Mouse (Mus musculus) myocyte (in vitro differentiated cells): ENCODE results near the gene Tmem232. TPM values are rescaled to one million over a fixed set of nuclear protein-coding genes. Genes with fewer than 3 reads are reported as not detected.

ENCODE experiments used
- H3K27me3 ChIP-seq: one replicate; pipeline ENCODE4 v1.6.1; 2011; ENCODE audit not compliant: control insufficient read depth, insufficient read depth, insufficient read length
- H3K36me3 ChIP-seq: one replicate; pipeline ENCODE4 v1.6.1; 2011; ENCODE audit not compliant: control insufficient read depth, insufficient read depth
- H3K4me2 ChIP-seq: one replicate; pipeline ENCODE4 v1.6.1; 2011; ENCODE audit warnings: low read depth, control low read depth
- H3K4me3 ChIP-seq: one replicate; pipeline ENCODE4 v1.5.1; 2011; ENCODE audit warnings: mild to moderate bottlenecking, control low read depth, moderate library complexity
- H3K79me2 ChIP-seq: one replicate; pipeline ENCODE4 v1.6.1; 2011; ENCODE audit not compliant: control insufficient read depth, insufficient read depth
- H3ac ChIP-seq: one replicate; pipeline ENCODE4 v1.6.1; 2011; ENCODE audit not compliant: control insufficient read depth, insufficient read length
- CEBPB ChIP-seq: IDR thresholded peaks from 2 replicates; pipeline ENCODE4 v1.6.1; 2011; ENCODE audit warnings: mild to moderate bottlenecking, moderate library complexity; ENCODE audit not compliant: poor library complexity, insufficient read depth, severe bottlenecking
- E2F4 ChIP-seq: IDR thresholded peaks from one replicate; pipeline ENCODE4 v1.6.1; 2011; ENCODE audit warnings: mild to moderate bottlenecking, control low read depth, moderate library complexity; ENCODE audit not compliant: insufficient read depth
- MAX ChIP-seq: IDR thresholded peaks from one replicate; pipeline ENCODE4 v1.6.1; 2011; ENCODE audit warnings: low read depth, mild to moderate bottlenecking, control low read depth
- MYOD1 ChIP-seq, 3 experiments: IDR thresholded peaks; one replicate each; pipeline ENCODE4 v1.6.1; 2011; ENCODE audit warnings: control low read depth in 2 of 3, low read depth in 2 of 3, mild to moderate bottlenecking in 2 of 3, moderate library complexity in 1 of 3; ENCODE audit not compliant: insufficient read length in 2 of 3, control insufficient read depth in 1 of 3
- MYOG ChIP-seq, 3 experiments: IDR thresholded peaks; one replicate each; pipeline ENCODE4 v1.6.1; 2011; ENCODE audit warnings: control low read depth in 2 of 3, low read depth in 2 of 3, mild to moderate bottlenecking in 2 of 3; ENCODE audit not compliant: insufficient read length in 2 of 3, control insufficient read depth in 1 of 3, insufficient read depth in 1 of 3
- POLR2A ChIP-seq: IDR thresholded peaks from one replicate; pipeline ENCODE4 v1.6.1; 2011; ENCODE audit warnings: low read depth, mild to moderate bottlenecking, control low read depth, moderate library complexity; ENCODE audit not compliant: insufficient read length
- POLR2AphosphoS2 ChIP-seq: IDR thresholded peaks from one replicate; pipeline ENCODE4 v1.6.1; 2011; ENCODE audit warnings: low read depth, control low read depth; ENCODE audit not compliant: insufficient read length
- REST ChIP-seq: IDR thresholded peaks from one replicate; pipeline ENCODE4 v1.6.1; 2011; ENCODE audit warnings: mild to moderate bottlenecking, control low read depth, moderate library complexity; ENCODE audit not compliant: insufficient read depth, insufficient read length
- SRF ChIP-seq: IDR thresholded peaks from one replicate; pipeline ENCODE4 v1.6.1; 2011; ENCODE audit warnings: low read depth; ENCODE audit not compliant: control insufficient read depth, insufficient read length
- TCF12 ChIP-seq: IDR thresholded peaks from one replicate; pipeline ENCODE4 v1.6.1; 2011; ENCODE audit warnings: mild to moderate bottlenecking, control low read depth; ENCODE audit not compliant: poor library complexity, insufficient read depth, severe bottlenecking
- TCF3 ChIP-seq: IDR thresholded peaks from one replicate; pipeline ENCODE4 v1.6.1; 2011; ENCODE audit warnings: low read depth, control low read depth; ENCODE audit not compliant: insufficient read length
- USF1 ChIP-seq: IDR thresholded peaks from one replicate; pipeline ENCODE4 v1.6.1; 2011; ENCODE audit warnings: low read depth, mild to moderate bottlenecking, control low read depth, moderate library complexity
- polyA plus RNA-seq: library from polyadenylated mRNA; unstranded; fragments of >200 nt; fragmentation: generic; extraction: Trizol; gene quantifications from one replicate; pipeline ENCODE4 v1.2.1, GENCODE M21; 2012; ENCODE audit warnings: missing spikeins

The Tmem232 gene
- polyA plus RNA-seq, 1 experiment, result not detected

- Histone ChIP-seq H3K4me3 (no peak overlapping the region), H3K27me3 (peaks cover 12% of the 10 kb centered on the region), H3K4me2 (peak overlapping the region; percentile 31), H3K79me2 (no peaks in the 10 kb centered on the region), H3K36me3 (no peaks in the 10 kb centered on the region), H3ac (no peak overlapping the region)
- TF ChIP-seq USF1, result no peak
- no peak for TF ChIP-seq CEBPB
- no peak for TF ChIP-seq POLR2AphosphoS2
- no peak for TF ChIP-seq MAX
- TF ChIP-seq POLR2A, result no peak
- no peak for TF ChIP-seq TCF12
- TF ChIP-seq MYOG (IDR thresholded peaks at IDR 0.05; ENCODE audit: control insufficient read depth in 1 of 3, insufficient read depth in 1 of 3, insufficient read length in 2 of 3, low read depth in 2 of 3), result no peak
- no peak for TF ChIP-seq E2F4
- no peak for TF ChIP-seq TCF3
- no peak for TF ChIP-seq REST
- no peak for TF ChIP-seq MYOD1 (IDR thresholded peaks at IDR 0.05; ENCODE audit: control insufficient read depth in 1 of 3, insufficient read length in 2 of 3, low read depth in 2 of 3)
- no peak for TF ChIP-seq SRF
Observed at GRCm38 (mm10) chr17:65527529-65527928, 13.1 kb downstream of the Tmem232 start.

DNA sequence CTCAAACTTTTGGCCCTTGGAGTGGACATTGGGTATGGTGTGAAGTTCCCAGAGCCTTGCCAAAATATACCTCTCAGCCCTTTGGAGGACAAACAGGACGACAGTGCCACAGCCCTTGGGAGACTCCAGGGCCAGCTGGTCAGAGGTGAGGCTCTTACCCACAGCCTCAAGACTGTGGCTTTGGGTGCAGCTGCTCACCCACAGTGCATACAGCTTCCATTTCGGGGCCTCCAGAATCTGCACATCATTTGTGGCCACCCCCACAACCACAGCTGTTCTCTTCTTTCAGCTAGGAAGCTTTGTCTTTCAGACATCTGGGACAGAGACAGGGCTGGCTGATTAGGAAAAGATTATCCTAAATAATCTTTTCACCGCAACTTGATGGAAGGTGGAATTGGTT lies 27.1 kb downstream of the Tmem232 start:
- no peaks in the 10 kb centered on the region for H3K79me2 ChIP-seq
- no peaks in the 10 kb centered on the region for H3K27me3 ChIP-seq
- H3K36me3 ChIP-seq, result no peaks in the 10 kb centered on the region
- TF ChIP-seq USF1, result no peak
- peak in 2 of 3 experiments; percentile 93 to 96 for TF ChIP-seq MYOD1 (IDR thresholded peaks at IDR 0.05; ENCODE audit: control insufficient read depth in 1 of 3, insufficient read length in 2 of 3, low read depth in 2 of 3)
- TF ChIP-seq REST, result no peak
- no peak for TF ChIP-seq POLR2AphosphoS2
- no peak for TF ChIP-seq SRF
- peak; percentile 93 to 99 (median 95) for TF ChIP-seq MYOG (IDR thresholded peaks at IDR 0.05; ENCODE audit: control insufficient read depth in 1 of 3, insufficient read depth in 1 of 3, insufficient read length in 2 of 3, low read depth in 2 of 3)
- TF ChIP-seq E2F4, result no peak
- TF ChIP-seq TCF12, result peak; percentile 86
- no peak for TF ChIP-seq CEBPB
- TF ChIP-seq POLR2A, result no peak
- peak; percentile 87 for TF ChIP-seq TCF3
- no peak for TF ChIP-seq MAX
- no peak overlapping the region for H3K4me3 ChIP-seq
- H3K4me2 ChIP-seq, result no peak overlapping the region
- H3ac ChIP-seq, result no peak overlapping the region

GRCm38 (mm10) chr17:65484654-65485053 lies 55.9 kb downstream of the Tmem232 start:
- no peak overlapping the region for H3K4me3 ChIP-seq
- H3K36me3 ChIP-seq, result no peaks in the 10 kb centered on the region
- H3K27me3 ChIP-seq, result peaks cover 8% of the 10 kb centered on the region
- H3ac ChIP-seq, result no peak overlapping the region
- H3K79me2 ChIP-seq, result no peaks in the 10 kb centered on the region
- no peak overlapping the region for H3K4me2 ChIP-seq
- TF ChIP-seq TCF12 (no peak), CEBPB (no peak), MAX (no peak), POLR2AphosphoS2 (no peak), MYOD1 (IDR thresholded peaks at IDR 0.05; ENCODE audit: control insufficient read depth in 1 of 3, insufficient read length in 2 of 3, low read depth in 2 of 3) (no peak), REST (no peak), E2F4 (no peak), TCF3 (no peak), POLR2A (no peak), SRF (no peak), USF1 (no peak), MYOG (IDR thresholded peaks at IDR 0.05; ENCODE audit: control insufficient read depth in 1 of 3, insufficient read depth in 1 of 3, insufficient read length in 2 of 3, low read depth in 2 of 3) (no peak)

DNA sequence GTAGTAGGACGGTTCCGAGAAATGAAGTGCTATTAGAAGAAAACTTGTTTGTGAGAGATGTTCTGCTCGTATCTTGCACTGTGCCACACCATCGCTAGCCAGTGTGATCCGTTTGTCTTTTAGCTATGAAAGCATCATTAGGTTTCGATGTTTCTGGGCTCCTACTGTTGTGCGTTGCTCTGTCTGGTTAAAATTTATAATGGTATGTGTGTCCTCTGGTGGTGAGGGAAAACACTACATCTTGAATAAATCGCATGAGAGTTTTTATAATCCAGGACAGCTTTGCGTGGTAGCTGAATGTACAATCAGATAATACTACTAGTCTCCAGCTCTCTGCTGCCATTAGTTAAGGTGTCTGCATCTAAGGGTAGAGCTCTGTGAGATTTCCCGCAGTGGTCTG lies 63.8 kb downstream of the Tmem232 start:
- peaks cover 12% of the 10 kb centered on the region for H3K27me3 ChIP-seq
- H3K79me2 ChIP-seq, result no peaks in the 10 kb centered on the region
- TF ChIP-seq MYOD1 (IDR thresholded peaks at IDR 0.05; ENCODE audit: control insufficient read depth in 1 of 3, insufficient read length in 2 of 3, low read depth in 2 of 3) (no peak), POLR2AphosphoS2 (no peak), MYOG (IDR thresholded peaks at IDR 0.05; ENCODE audit: control insufficient read depth in 1 of 3, insufficient read depth in 1 of 3, insufficient read length in 2 of 3, low read depth in 2 of 3) (no peak), CEBPB (no peak), TCF12 (no peak), TCF3 (no peak), SRF (no peak), POLR2A (no peak), E2F4 (no peak), REST (no peak), MAX (no peak), USF1 (no peak)
- H3K36me3 ChIP-seq, result no peaks in the 10 kb centered on the region
- no peak overlapping the region for H3K4me2 ChIP-seq
- no peak overlapping the region for H3ac ChIP-seq
- H3K4me3 ChIP-seq, result no peak overlapping the region
